Mouse (Mus musculus): ENCODE data around the gene Olfr449. TPM values are rescaled to one million over a fixed set of nuclear protein-coding genes. Genes with fewer than 3 reads are reported as not detected.

Olfr449 gene
- polyA plus RNA-seq (2016; fragmentation: Nextera tagmentation; extraction: Ambion mirVana): not detected in 2 replicates

DNA sequence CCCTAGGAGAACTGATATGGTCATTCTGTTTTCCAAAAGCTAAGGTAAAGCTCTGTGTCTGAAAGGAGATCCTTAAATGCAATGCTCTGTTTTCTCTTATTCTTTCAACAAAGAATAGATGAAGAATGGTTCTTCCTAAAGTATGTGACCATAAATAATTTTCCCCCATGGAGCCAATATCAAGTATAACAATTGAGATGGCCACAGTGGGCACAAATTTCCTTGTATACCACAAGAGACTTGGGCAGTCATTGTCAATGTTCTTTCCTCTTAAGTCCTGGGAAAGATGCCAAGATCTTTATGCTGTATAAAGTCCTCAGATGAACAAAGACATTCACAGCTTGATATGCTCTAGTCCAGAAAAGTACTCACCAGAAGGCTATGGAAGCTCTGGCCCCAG, at the start of gene Olfr449:
TSS of gene Olfr449 (plus strand) at position 301 of the 400 bp plus-strand sequence.
- H3K36me3 ChIP-seq: no peaks in the 10 kb centered on the region
- no peaks in the 10 kb centered on the region for H3K9me3 ChIP-seq
- H3K9ac ChIP-seq: no peak within 1 kb of the TSS
- H3K4me3 ChIP-seq: no peak within 1 kb of the TSS
- no peak within 1 kb of the TSS for H3K27ac ChIP-seq
- H3K27me3 ChIP-seq: no peaks in the 10 kb centered on the region
- ATAC-seq (ENCODE audit: insufficient number of reproducible peaks, insufficient read depth, low FRiP score, low TSS enrichment): no peak
- no peak within 1 kb of the TSS for H3K4me2 ChIP-seq (replicated peaks)
- H3K4me1 ChIP-seq: no peaks in the 10 kb centered on the region

DNA sequence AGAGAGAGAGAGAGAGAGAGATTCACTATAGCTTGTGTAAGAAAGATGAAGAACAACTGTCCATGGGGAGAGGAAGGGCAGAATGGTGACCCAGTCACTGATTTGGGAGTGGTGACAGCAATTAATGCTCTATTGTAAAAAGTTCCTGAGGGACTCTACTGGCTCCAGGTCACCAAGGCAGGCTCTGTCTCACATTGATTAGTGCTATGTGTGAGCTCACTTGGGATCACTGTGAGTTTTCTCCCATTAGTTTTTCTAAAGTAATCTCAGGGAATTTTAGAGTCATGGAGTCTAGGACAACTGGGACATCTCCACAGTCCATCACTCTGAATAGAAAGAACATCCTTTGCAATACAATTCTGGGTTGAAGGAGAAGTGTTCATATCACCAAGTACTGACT, 49.4 kb upstream of the Olfr449 start, which contains the start of gene Olfr452:
TSS of gene Olfr452 (plus strand) at position 301 of the 400 bp plus-strand sequence.
- Histone ChIP-seq H3K9me3 (no peaks in the 10 kb centered on the region), H3K27me3 (no peaks in the 10 kb centered on the region), H3K9ac (no peak within 1 kb of the TSS), H3K4me2 (replicated peaks) (no peak within 1 kb of the TSS), H3K36me3 (no peaks in the 10 kb centered on the region), H3K27ac (no peak within 1 kb of the TSS), H3K4me1 (no peaks in the 10 kb centered on the region), H3K4me3 (no peak within 1 kb of the TSS)
- no peak for ATAC-seq (ENCODE audit: insufficient number of reproducible peaks, insufficient read depth, low FRiP score, low TSS enrichment)

DNA sequence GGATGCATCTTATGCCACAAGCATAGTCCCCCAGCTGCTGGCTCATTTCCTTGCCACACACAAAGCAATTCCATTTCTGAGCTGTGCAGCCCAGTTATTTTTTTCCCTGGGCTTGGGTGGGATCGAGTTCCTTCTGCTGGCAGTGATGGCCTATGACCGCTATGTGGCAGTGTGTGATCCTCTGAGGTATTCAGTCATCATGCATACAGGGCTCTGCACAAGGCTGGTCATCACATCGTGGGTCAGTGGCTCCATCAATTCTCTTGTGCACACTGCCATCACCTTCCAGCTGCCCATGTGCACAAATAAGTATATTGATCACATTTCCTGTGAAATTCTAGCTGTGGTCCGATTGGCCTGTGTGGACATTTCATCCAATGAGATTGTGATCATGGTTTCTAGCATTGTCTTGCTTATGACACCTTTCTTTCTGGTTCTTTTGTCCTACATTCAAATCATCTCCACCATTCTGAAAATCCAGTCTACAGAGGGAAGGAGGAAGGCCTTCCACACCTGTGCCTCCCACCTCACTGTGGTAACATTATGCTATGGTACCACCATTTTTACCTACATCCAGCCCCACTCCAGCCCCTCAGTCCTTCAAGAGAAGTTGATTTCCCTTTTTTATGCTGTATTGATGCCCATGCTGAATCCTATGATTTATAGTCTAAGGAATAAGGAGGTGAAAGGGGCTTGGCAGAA, 43.8 kb upstream of the Olfr449 start:
- Histone ChIP-seq H3K9ac (no peak overlapping the region), H3K4me3 (no peak overlapping the region), H3K27ac (no peak overlapping the region), H3K4me1 (no peaks in the 10 kb centered on the region), H3K4me2 (replicated peaks) (no peak overlapping the region), H3K36me3 (no peaks in the 10 kb centered on the region), H3K9me3 (no peaks in the 10 kb centered on the region), H3K27me3 (no peaks in the 10 kb centered on the region)
- WGBS: 51% methylated on average over 4 of the region's 4 CpGs
- 0 out of 2 replicates have a peak, but pooled peaks have one; percentile 41 for ATAC-seq (ENCODE audit: insufficient number of reproducible peaks, insufficient read depth, low FRiP score, low TSS enrichment)

DNA sequence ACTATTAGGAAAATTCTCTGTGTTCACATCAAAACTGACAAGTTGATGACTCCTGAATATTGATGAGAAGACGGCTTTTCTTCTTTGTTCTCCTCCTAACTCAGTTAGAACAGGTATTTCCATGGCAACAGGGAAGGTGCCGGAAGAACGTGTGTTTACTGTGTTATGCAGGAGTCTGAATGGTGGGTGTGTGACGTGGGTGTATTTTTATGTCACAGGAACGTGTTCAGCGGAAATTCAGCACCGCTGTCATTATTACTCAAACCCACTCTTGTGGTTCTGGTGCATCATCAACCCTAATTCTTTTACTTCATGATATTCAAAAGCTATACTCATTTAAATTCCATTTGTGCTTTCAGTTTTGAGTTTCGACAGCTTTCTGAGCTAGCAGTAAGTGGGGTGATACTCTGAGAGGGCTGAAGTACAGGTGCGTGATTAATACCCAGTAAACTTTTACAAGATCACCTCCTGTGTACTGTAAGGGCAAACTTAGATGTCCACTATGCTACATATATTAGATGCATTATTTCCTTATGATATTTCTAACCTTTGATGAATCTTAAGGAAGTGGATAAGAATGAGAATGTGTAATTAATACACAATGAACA, 43.1 kb upstream of the Olfr449 start:
- ATAC-seq (ENCODE audit: insufficient number of reproducible peaks, insufficient read depth, low FRiP score, low TSS enrichment): no peak
- Histone ChIP-seq H3K27ac (no peak overlapping the region), H3K27me3 (no peaks in the 10 kb centered on the region), H3K9me3 (no peaks in the 10 kb centered on the region), H3K4me2 (replicated peaks) (no peak overlapping the region), H3K4me3 (no peak overlapping the region), H3K36me3 (no peaks in the 10 kb centered on the region), H3K4me1 (no peaks in the 10 kb centered on the region), H3K9ac (no peak overlapping the region)
- WGBS: 81% methylated on average over 9 of the region's 9 CpGs

DNA sequence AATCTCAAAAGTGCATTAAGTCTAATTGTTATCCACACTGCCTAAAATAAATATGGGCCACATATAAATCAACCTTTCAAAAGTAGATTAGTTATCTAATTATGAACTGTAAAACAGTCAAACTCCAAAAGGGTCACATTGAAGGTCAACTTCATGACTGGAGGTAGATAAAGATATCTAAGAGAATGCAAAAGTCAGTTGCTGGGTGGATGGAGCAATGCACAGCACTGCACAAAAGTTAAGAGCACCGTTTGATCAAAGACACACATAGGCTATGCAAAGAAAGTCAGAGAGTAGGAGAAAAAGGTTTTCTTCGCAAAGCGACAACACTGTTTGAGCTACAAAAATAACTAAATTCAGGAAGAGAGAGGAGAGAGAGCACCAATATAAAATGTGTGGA, 39.2 kb upstream of the Olfr449 start:
- H3K4me2 ChIP-seq (replicated peaks): no peak overlapping the region
- H3K36me3 ChIP-seq: no peaks in the 10 kb centered on the region
- WGBS: 89% methylated on average over 3 of the region's 3 CpGs
- H3K9me3 ChIP-seq: no peaks in the 10 kb centered on the region
- H3K4me1 ChIP-seq: no peaks in the 10 kb centered on the region
- H3K4me3 ChIP-seq: no peak overlapping the region
- no peak overlapping the region for H3K9ac ChIP-seq
- H3K27me3 ChIP-seq: no peaks in the 10 kb centered on the region
- no peak overlapping the region for H3K27ac ChIP-seq
- no peak for ATAC-seq (ENCODE audit: insufficient number of reproducible peaks, insufficient read depth, low FRiP score, low TSS enrichment)

DNA sequence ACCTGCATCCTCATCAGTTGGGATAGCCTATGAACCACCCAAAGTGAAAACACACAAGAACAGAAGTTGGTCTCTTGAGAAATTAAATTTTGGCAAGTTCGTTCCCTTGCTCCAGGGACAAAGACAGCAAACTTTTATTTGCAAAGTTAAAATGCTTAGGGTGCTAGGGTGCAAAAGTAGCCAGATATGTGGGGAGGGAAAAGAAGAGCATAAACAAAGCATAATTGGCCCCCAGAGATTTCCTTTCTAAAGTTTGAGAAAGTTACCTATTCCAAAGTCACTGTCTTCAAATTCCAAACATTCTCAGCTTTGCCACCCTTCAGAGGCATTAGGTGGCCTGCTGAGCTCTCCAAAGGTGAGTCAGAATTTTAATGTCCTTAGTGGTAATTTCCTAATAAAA, 22.5 kb upstream of the Olfr449 start, which contains the start of gene Olfr450:
TSS of gene Olfr450 (plus strand) at position 301 of the 400 bp plus-strand sequence.
- Histone ChIP-seq H3K4me3 (no peak within 1 kb of the TSS), H3K4me2 (replicated peaks) (no peak within 1 kb of the TSS), H3K27me3 (no peaks in the 10 kb centered on the region), H3K9me3 (no peaks in the 10 kb centered on the region), H3K36me3 (no peaks in the 10 kb centered on the region), H3K4me1 (no peaks in the 10 kb centered on the region), H3K27ac (no peak within 1 kb of the TSS), H3K9ac (no peak within 1 kb of the TSS)
- WGBS: 82% methylated on average over 1 of the region's 1 CpGs
- ATAC-seq (ENCODE audit: insufficient number of reproducible peaks, insufficient read depth, low FRiP score, low TSS enrichment): no peak

DNA sequence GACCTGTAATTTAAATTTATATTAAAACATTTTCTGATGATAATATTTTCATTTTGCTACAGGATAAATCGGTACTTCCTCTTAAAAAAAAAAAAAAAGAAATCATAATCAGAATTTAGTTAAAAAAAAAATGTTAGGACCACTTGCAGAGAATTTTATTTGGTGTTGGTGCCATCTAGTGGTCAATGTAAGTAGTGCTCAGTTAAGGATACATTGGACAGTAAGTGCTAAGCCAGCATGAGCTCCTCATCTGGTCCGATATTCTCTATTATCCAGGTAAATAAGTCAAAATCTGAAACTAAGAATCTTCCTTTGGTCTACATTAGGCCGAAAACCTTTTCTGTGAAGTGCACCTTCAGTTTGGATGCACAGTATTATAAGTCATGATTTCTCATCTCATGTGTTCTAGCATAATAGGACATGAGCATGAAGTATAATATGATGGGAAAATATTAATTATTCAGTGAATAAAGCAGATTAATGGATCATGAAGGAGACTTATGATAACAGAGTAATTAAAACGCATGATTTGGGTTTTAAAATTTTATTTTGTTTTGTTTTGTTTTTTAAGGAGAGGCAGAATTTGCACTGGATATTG, 26.1 kb downstream of the Olfr449 start:
- Histone ChIP-seq H3K36me3 (no peaks in the 10 kb centered on the region), H3K9me3 (no peaks in the 10 kb centered on the region), H3K27me3 (no peaks in the 10 kb centered on the region), H3K4me3 (no peak overlapping the region), H3K27ac (no peak overlapping the region), H3K4me1 (no peaks in the 10 kb centered on the region), H3K9ac (no peak overlapping the region), H3K4me2 (replicated peaks) (no peak overlapping the region)
- WGBS: 14% methylated on average over 4 of the region's 4 CpGs
- ATAC-seq (ENCODE audit: insufficient number of reproducible peaks, insufficient read depth, low FRiP score, low TSS enrichment): no peak

DNA sequence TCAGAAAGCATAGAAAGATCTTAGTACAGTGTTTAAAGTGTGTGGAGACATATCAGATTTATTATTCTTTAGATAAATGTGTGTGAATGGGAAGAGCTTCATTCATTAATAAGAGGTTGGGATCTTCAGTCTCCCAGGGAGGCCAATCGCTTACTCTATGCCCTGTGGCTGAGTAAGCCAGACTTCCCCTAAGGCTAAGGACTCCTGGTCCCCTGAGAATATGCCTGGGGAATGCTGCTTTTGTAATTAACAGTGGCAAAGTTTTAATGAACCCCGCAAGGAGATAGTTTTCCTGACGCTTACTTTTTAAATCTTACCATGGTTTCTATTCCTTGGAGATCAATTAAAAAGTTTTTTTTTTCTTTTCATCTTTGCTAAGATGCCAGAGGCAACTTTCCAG, 35.5 kb downstream of the Olfr449 start:
- Histone ChIP-seq H3K9ac (no peak overlapping the region), H3K4me3 (no peak overlapping the region)
- 58% methylated on average over 3 of the region's 3 CpGs for WGBS

DNA sequence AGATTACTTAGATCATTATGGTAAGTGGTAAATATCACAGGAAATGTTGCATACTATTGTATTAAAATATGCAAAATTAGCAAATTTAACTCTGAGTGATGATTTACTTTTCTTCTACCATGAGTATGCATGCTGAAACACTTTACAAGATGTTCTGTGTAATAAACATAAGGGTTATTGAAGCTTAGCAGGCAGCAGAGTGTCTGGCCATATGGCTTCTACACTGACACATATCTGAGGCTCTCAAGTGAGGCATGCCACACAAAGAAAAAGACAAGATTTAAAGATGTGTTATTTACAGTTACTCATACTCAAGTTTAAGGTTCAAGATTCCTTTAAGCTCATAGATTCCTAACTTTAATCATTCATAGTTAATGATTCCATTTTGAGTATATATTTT, 42.1 kb downstream of the Olfr449 start:
- Histone ChIP-seq H3K9me3 (no peaks in the 10 kb centered on the region), H3K36me3 (no peaks in the 10 kb centered on the region), H3K27ac (no peak overlapping the region), H3K4me1 (no peaks in the 10 kb centered on the region), H3K4me2 (replicated peaks) (no peak overlapping the region), H3K9ac (no peak overlapping the region), H3K27me3 (no peaks in the 10 kb centered on the region), H3K4me3 (no peak overlapping the region)
- ATAC-seq (ENCODE audit: insufficient number of reproducible peaks, insufficient read depth, low FRiP score, low TSS enrichment): no peak

More for the DNA sequence above, 35.5 kb downstream of the Olfr449 start:
- Histone ChIP-seq H3K36me3 (no peaks in the 10 kb centered on the region), H3K27ac (no peak overlapping the region), H3K4me1 (no peaks in the 10 kb centered on the region), H3K4me2 (replicated peaks) (no peak overlapping the region), H3K9me3 (no peaks in the 10 kb centered on the region), H3K27me3 (no peaks in the 10 kb centered on the region)
- ATAC-seq (ENCODE audit: insufficient number of reproducible peaks, insufficient read depth, low FRiP score, low TSS enrichment): no peak

Other genes starting within 250 kb of the Olfr449 start
- not detected in 2 replicates for gene Tcaf3, start 236.7 kb upstream of the Olfr449 start, polyA plus RNA-seq (2016; fragmentation: Nextera tagmentation; extraction: Ambion mirVana)
- 5.8 and 6.6 TPM in 2 replicates for gene Tcaf2, start 189.1 kb upstream of the Olfr449 start, polyA plus RNA-seq (2016; fragmentation: Nextera tagmentation; extraction: Ambion mirVana)
- gene Tcaf1, start 124.3 kb upstream of the Olfr449 start, polyA plus RNA-seq (2016; fragmentation: Nextera tagmentation; extraction: Ambion mirVana): 102 and 106 TPM in 2 replicates
- gene Olfr453, start 95.0 kb upstream of the Olfr449 start, polyA plus RNA-seq (2016; fragmentation: Nextera tagmentation; extraction: Ambion mirVana): not detected in 2 replicates
- not detected in 2 replicates for gene Olfr38, start 78.0 kb upstream of the Olfr449 start, polyA plus RNA-seq (2016; fragmentation: Nextera tagmentation; extraction: Ambion mirVana)
- not detected in 2 replicates for gene Olfr452, start 49.3 kb upstream of the Olfr449 start, polyA plus RNA-seq (2016; fragmentation: Nextera tagmentation; extraction: Ambion mirVana)
- gene Olfr450, start 22.4 kb upstream of the Olfr449 start, polyA plus RNA-seq (2016; fragmentation: Nextera tagmentation; extraction: Ambion mirVana): not detected in 2 replicates
- gene Olfr448, start 56.1 kb downstream of the Olfr449 start, polyA plus RNA-seq (2016; fragmentation: Nextera tagmentation; extraction: Ambion mirVana): not detected in 2 replicates
- not detected in 2 replicates for gene Olfr447, start 74.5 kb downstream of the Olfr449 start, polyA plus RNA-seq (2016; fragmentation: Nextera tagmentation; extraction: Ambion mirVana)
- gene Olfr446, start 87.0 kb downstream of the Olfr449 start, polyA plus RNA-seq (2016; fragmentation: Nextera tagmentation; extraction: Ambion mirVana): not detected in 2 replicates
- gene Olfr444, start 114.7 kb downstream of the Olfr449 start, polyA plus RNA-seq (2016; fragmentation: Nextera tagmentation; extraction: Ambion mirVana): not detected in 2 replicates

Measured in embryonic facial prominence, embryonic 12.5 days (tissue).